Mouse (Mus musculus) urinary bladder, postnatal 0 days (tissue): ENCODE results near the gene Litaf. TPM values are rescaled to one million over a fixed set of nuclear protein-coding genes. Genes with fewer than 3 reads are reported as not detected.

ENCODE experiments used
- microRNA-seq: library from miRNA; unstranded; fragments of <30 nt; microRNA quantifications from one replicate; pipeline ENCODE4, GENCODE M21; 2016
- polyA plus RNA-seq: library from polyadenylated mRNA; unstranded; fragments of >200 nt; fragmentation: Nextera tagmentation; extraction: Ambion mirVana; gene quantifications from 2 replicates; pipeline ENCODE4 v1.2.1, GENCODE M21; 2015

Litaf gene
- 81.6 and 92.6 TPM in 2 replicates for polyA plus RNA-seq

GRCm38 (mm10) chr16:11066029-11066832 lies at the start of gene Litaf:
Gene Litaf, minus strand, starts transcription at chr16:11066157.

GRCm38 (mm10) chr16:11060645-11061044 lies 5.3 kb downstream of the Litaf start, which contains the start of gene Snn:
Gene Snn, plus strand, starts transcription at chr16:11060945.

Small RNA genes lying within 50 kb of the gene (microRNA-seq; reads per million reads assigned to microRNA genes)
- not detected for gene Gm26268

Other genes with a start within 250 kb of the Litaf start
- 0.92 and 0.94 TPM in 2 replicates for gene Rmi2, start 231.1 kb downstream of the Litaf start, polyA plus RNA-seq
- 15.7 and 16.7 TPM in 2 replicates for gene Snn, start 5.2 kb downstream of the Litaf start, polyA plus RNA-seq
- gene Txndc11, start 68.5 kb upstream of the Litaf start, polyA plus RNA-seq, result 19.6 and 22.2 TPM in 2 replicates
- gene Zc3h7a, start 110.2 kb upstream of the Litaf start, polyA plus RNA-seq, result 48.3 and 58.0 TPM in 2 replicates
- gene Rsl1d1, start 137.2 kb upstream of the Litaf start, polyA plus RNA-seq, result 91.1 and 106 TPM in 2 replicates
- 47.6 and 59.4 TPM in 2 replicates for gene Gspt1, start 188.2 kb upstream of the Litaf start, polyA plus RNA-seq
- not detected in 2 replicates for gene Tnfrsf17, start 247.7 kb upstream of the Litaf start, polyA plus RNA-seq